Mouse (Mus musculus) hindbrain, embryonic 14.5 days (tissue): ENCODE results near the gene Miox. TPM values are rescaled to one million over a fixed set of nuclear protein-coding genes. Genes with fewer than 3 reads are reported as not detected.

ENCODE experiments used
- ATAC-seq: fragments of 200-750 bp; cut with Nextera tagmentation; 2 replicates; pipeline ENCODE4 v1.8.0; 2017; ENCODE audit warnings: moderate number of reproducible peaks, mild to moderate bottlenecking, moderate TSS enrichment, moderate library complexity; ENCODE audit not compliant: low FRiP score
- DNase-seq: peaks from one replicate; pipeline ENCODE4 v3.0.0-alpha.2; 2015; ENCODE audit warnings: low spot score
- H3K27ac ChIP-seq: fragments of 300-500 bp; sonication (generic); 2 replicates; pipeline ENCODE4 v1.5.1; 2014; ENCODE audit warnings: mild to moderate bottlenecking, moderate library complexity
- H3K27me3 ChIP-seq: fragments of 300-500 bp; sonication (generic); 2 replicates; pipeline ENCODE4 v1.6.1; 2014; ENCODE audit warnings: mild to moderate bottlenecking, low read length, mixed read lengths; ENCODE audit not compliant: control insufficient read depth, insufficient read depth
- H3K36me3 ChIP-seq: fragments of 300-500 bp; sonication (generic); replicated peaks from 2 replicates; pipeline ENCODE4 v1.6.1; 2014; ENCODE audit not compliant: control insufficient read depth, insufficient read depth
- H3K4me1 ChIP-seq: fragments of 300-500 bp; sonication (generic); replicated peaks from 2 replicates; pipeline ENCODE4 v1.6.1; 2014; ENCODE audit warnings: antibody characterized with exemption, low read length, mixed read lengths; ENCODE audit not compliant: control insufficient read depth, insufficient read depth
- H3K4me2 ChIP-seq: fragments of 300-500 bp; sonication (generic); replicated peaks from 2 replicates; pipeline ENCODE4 v1.6.1; 2014; ENCODE audit warnings: mild to moderate bottlenecking, moderate library complexity
- H3K4me3 ChIP-seq: fragments of 300-500 bp; sonication (generic); replicated peaks from 2 replicates; pipeline ENCODE4 v1.5.1; 2014; ENCODE audit warnings: mild to moderate bottlenecking, low read length
- H3K9ac ChIP-seq: fragments of 300-500 bp; sonication (generic); 2 replicates; pipeline ENCODE4 v1.6.1; 2014
- H3K9me3 ChIP-seq: fragments of 300-500 bp; sonication (generic); 2 replicates; pipeline ENCODE4 v1.6.1; 2016; ENCODE audit warnings: low read length; ENCODE audit not compliant: control insufficient read depth
- WGBS: fragments of 180-500 bp; shearing (Covaris S2); extraction: QIAGEN DNeasy Blood & Tissue Kit; methylation state at CpG from one replicate; pipeline ENCODE4 v1.1.7; 2014; 5-methylcytosine and 5-hydroxymethylcytosine counted together
- polyA plus RNA-seq: library from polyadenylated mRNA; unstranded; fragments of >200 nt; fragmentation: Nextera tagmentation; extraction: Ambion mirVana; gene quantifications from 2 replicates; pipeline ENCODE4 v1.2.1, GENCODE M21; 2014

The Miox gene
- polyA plus RNA-seq, 1 experiment from 2014 or later: not detected

GRCm38 (mm10) chr15:89313359-89313758 lies 20.8 kb upstream of the Miox start:
- DNase-seq (no peak), ATAC-seq (no peak)
- H3K27me3 ChIP-seq: no peaks in the 10 kb centered on the region
- no peak overlapping the region for H3K4me3 ChIP-seq
- H3K4me2 ChIP-seq: peak overlapping the region; percentile 80
- no peak overlapping the region for H3K9ac ChIP-seq
- H3K4me1 ChIP-seq: peaks cover 33% of the 10 kb centered on the region
- H3K9me3 ChIP-seq: no peaks in the 10 kb centered on the region
- H3K36me3 ChIP-seq: no peaks in the 10 kb centered on the region
- 87% methylated on average over 4 of the region's 4 CpGs for WGBS
- H3K27ac ChIP-seq: no peak overlapping the region

GRCm38 (mm10) chr15:89314107-89314506 lies 20.1 kb upstream of the Miox start:
- no peak for ATAC-seq
- Histone ChIP-seq H3K4me1 (peaks cover 33% of the 10 kb centered on the region), H3K9ac (peak overlapping the region; percentile 91), H3K27ac (no peak overlapping the region), H3K36me3 (no peaks in the 10 kb centered on the region), H3K27me3 (no peaks in the 10 kb centered on the region), H3K4me2 (peak overlapping the region; percentile 80), H3K9me3 (no peaks in the 10 kb centered on the region), H3K4me3 (peak overlapping the region; percentile 99)
- no peak for DNase-seq
- WGBS: 27% methylated on average over 3 of the region's 3 CpGs

- peak overlapping the region; percentile 99 for H3K4me3 ChIP-seq
- peaks cover 33% of the 10 kb centered on the region for H3K4me1 ChIP-seq
- under 1% methylated on average over 58 of the region's 58 CpGs for WGBS
- H3K27me3 ChIP-seq: no peaks in the 10 kb centered on the region
- no peaks in the 10 kb centered on the region for H3K36me3 ChIP-seq
- peak overlapping the region; percentile 80 for H3K4me2 ChIP-seq
- ATAC-seq (peak; percentile 19; the same call in 1 of the 2 replicates), DNase-seq (no peak)
- H3K9me3 ChIP-seq: no peaks in the 10 kb centered on the region
- peak overlapping the region; percentile 54 for H3K27ac ChIP-seq
- peak overlapping the region; percentile 91 for H3K9ac ChIP-seq
Observed at GRCm38 (mm10) chr15:89314511-89315189, 19.5 kb upstream of the Miox start.

GRCm38 (mm10) chr15:89315190-89315731 lies 18.9 kb upstream of the Miox start, which contains the start of gene Sbf1:
Gene Sbf1, minus strand, starts transcription at chr15:89315311.
- Histone ChIP-seq H3K27me3 (no peaks in the 10 kb centered on the region), H3K9ac (peak within 1 kb of the TSS; percentile 91), H3K27ac (peak within 1 kb of the TSS; percentile 66), H3K9me3 (no peaks in the 10 kb centered on the region), H3K4me3 (peak within 1 kb of the TSS; percentile 99), H3K36me3 (no peaks in the 10 kb centered on the region), H3K4me2 (peak within 1 kb of the TSS; percentile 80), H3K4me1 (peaks cover 31% of the 10 kb centered on the region)
- under 1% methylated on average over 37 of the region's 37 CpGs for WGBS
- DNase-seq (peak; percentile 91), ATAC-seq (peak; percentile 99)

GRCm38 (mm10) chr15:89316146-89316545 lies 18.1 kb upstream of the Miox start:
- H3K4me1 ChIP-seq: peaks cover 25% of the 10 kb centered on the region
- no peaks in the 10 kb centered on the region for H3K36me3 ChIP-seq
- no peak overlapping the region for H3K9ac ChIP-seq
- H3K27ac ChIP-seq: no peak overlapping the region
- ATAC-seq (no peak), DNase-seq (no peak)
- no peak overlapping the region for H3K4me2 ChIP-seq
- no peaks in the 10 kb centered on the region for H3K27me3 ChIP-seq
- no peaks in the 10 kb centered on the region for H3K9me3 ChIP-seq
- no peak overlapping the region for H3K4me3 ChIP-seq
- WGBS: 68% methylated on average over 11 of the region's 11 CpGs

- Histone ChIP-seq H3K9ac (no peak overlapping the region), H3K27me3 (peaks cover 10% of the 10 kb centered on the region), H3K27ac (no peak overlapping the region), H3K4me3 (no peak overlapping the region), H3K9me3 (no peaks in the 10 kb centered on the region), H3K36me3 (no peaks in the 10 kb centered on the region), H3K4me2 (no peak overlapping the region), H3K4me1 (no peaks in the 10 kb centered on the region)
- WGBS: 82% methylated on average over 8 of the region's 8 CpGs
- DNase-seq (no peak), ATAC-seq (no peak)
Observed at GRCm38 (mm10) chr15:89321264-89321663, 12.9 kb upstream of the Miox start.

GRCm38 (mm10) chr15:89322670-89323522 lies 11.3 kb upstream of the Miox start, which contains the start of gene Adm2:
Gene Adm2, plus strand, starts transcription at chr15:89322720.
- Histone ChIP-seq H3K27ac (no peak within 1 kb of the TSS), H3K4me2 (0 out of 2 replicates have a peak within 1 kb of the TSS, but pooled peaks have one; percentile 19), H3K9ac (no peak within 1 kb of the TSS), H3K9me3 (no peaks in the 10 kb centered on the region), H3K4me1 (no peaks in the 10 kb centered on the region), H3K4me3 (no peak within 1 kb of the TSS), H3K36me3 (no peaks in the 10 kb centered on the region), H3K27me3 (peaks cover 10% of the 10 kb centered on the region)
- DNase-seq (no peak), ATAC-seq (no peak)
- WGBS: 9% methylated on average over 26 of the region's 26 CpGs

GRCm38 (mm10) chr15:89323656-89324055 lies 10.5 kb upstream of the Miox start:
- Histone ChIP-seq H3K4me3 (no peak overlapping the region), H3K27me3 (peaks cover 10% of the 10 kb centered on the region), H3K9me3 (no peaks in the 10 kb centered on the region), H3K4me1 (no peaks in the 10 kb centered on the region), H3K4me2 (no peak overlapping the region), H3K27ac (no peak overlapping the region), H3K36me3 (no peaks in the 10 kb centered on the region), H3K9ac (no peak overlapping the region)
- no peak for ATAC-seq
- DNase-seq: no peak
- 83% methylated on average over 4 of the region's 4 CpGs for WGBS

- Histone ChIP-seq H3K36me3 (no peaks in the 10 kb centered on the region), H3K4me3 (no peak overlapping the region), H3K27ac (no peak overlapping the region), H3K4me2 (no peak overlapping the region), H3K4me1 (no peaks in the 10 kb centered on the region), H3K9ac (no peak overlapping the region), H3K9me3 (no peaks in the 10 kb centered on the region), H3K27me3 (peaks cover 10% of the 10 kb centered on the region)
- DNase-seq (no peak), ATAC-seq (no peak)
- 65% methylated on average over 5 of the region's 5 CpGs for WGBS
Observed at GRCm38 (mm10) chr15:89326441-89326840, 7.8 kb upstream of the Miox start.
